Mouse (Mus musculus) erythroblast, embryonic 14.5 days (primary cell): ENCODE results near the gene Limch1.

Experiments used
- GATA1 ChIP-seq: IDR thresholded peaks from 2 replicates; pipeline ENCODE4 v1.6.1; 2012; ENCODE audit warnings: low read length, inconsistent platforms, mixed read lengths
- TAL1 ChIP-seq: IDR thresholded peaks from 3 replicates; pipeline ENCODE4 v1.6.1; 2012; ENCODE audit warnings: low read length, inconsistent platforms, mixed read lengths

DNA sequence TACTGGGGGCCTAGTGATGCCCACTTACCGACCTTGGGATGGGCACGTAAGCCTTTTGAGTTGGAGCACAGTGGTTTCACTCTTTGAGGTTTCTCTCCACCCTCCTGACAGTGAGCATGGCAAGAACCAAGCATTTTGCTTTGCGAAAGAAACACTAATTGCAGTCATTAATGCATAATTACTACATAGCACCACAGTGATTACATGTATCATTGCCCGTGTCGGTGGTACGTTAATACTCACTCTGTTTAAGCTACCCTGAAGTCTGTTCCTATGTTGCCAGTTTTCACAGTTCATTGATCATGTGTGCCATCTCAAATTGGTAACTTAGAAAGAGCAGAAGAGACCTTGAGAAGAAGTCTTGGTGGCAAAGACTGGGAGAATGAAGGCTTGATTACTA is 127.1 kb downstream of the Limch1 start:
- TF ChIP-seq GATA1 (no peak), TAL1 (no peak)
